Mouse (Mus musculus) lung, postnatal 25 days (tissue): Measurements from ENCODE around the gene Chil1.

ENCODE experiments used
- DNase-seq: peaks from one replicate; pipeline ENCODE4 v3.0.0; 2022; ENCODE audit warnings: low spot score

The Chil1 gene

DNA sequence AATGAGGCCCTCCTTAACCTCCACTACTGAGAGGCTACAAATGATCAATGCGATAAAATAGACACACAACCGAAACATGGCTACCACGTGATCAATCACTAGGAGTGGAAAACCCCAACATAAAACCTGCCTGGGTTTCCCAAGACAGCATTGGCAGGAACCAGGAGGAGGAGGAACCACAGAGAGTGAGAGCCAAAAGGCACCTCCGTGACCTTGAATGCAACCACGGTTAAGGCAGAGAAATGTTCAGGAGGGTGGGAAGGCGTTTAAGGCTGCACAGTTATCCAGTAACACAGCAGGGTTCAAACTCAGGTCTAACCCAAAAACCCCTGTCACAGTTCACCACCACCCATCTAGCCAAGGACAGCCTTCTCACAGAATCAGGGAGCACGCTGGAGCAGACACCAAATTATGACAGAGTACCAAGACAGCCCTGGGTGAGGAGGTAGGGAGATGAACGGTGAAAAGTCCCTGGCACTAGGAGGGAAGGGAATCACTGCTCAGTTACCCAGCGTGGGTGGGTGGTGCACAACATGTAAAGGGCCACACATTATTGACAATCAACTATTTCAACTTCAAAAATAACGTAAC is 48.8 kb downstream of the Chil1 start:
- DNase-seq, result no peak

DNA sequence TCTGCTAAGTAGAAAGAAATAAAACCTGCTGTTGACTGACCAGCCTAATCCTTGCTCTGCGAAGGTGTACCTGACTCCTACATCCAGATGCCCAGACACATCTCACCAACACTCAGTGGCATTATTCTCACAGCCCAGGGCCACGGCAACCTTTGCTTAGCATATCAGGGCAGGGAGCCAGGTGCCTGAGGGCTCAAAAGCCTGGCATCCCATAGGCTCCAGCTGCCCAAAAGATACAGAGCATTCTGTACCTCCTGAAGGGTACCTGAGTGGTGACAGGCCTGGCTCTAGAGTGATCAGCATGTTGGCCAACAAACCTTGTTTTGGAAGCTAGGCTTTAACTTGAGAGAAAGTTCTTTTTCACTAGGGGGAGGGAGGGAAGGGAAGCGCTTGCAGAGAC is 49.3 kb downstream of the Chil1 start:
- DNase-seq, result no peak

DNA sequence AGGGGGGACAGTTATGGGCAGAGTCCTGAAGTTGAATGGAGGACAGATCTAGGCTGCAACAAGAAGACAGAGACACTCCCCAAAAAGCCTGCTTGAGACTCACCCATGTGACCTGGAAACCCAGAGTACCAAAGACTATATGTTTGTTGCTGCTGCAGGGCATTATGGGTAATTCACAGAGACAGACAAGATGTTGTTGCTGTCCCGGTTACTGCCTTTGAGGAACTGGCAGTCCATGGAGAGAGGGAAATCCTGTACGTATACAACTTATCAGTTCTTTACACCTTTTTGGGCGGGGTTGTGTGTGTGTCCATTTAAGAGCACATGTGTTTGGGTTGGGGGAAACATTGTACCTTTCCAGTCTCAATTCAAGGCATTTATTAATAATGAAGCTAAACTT is 49.7 kb downstream of the Chil1 start:
- no peak for DNase-seq

GRCm38 (mm10) chr1:134232326-134232725 is 50.4 kb downstream of the Chil1 start:
- no peak for DNase-seq

DNA sequence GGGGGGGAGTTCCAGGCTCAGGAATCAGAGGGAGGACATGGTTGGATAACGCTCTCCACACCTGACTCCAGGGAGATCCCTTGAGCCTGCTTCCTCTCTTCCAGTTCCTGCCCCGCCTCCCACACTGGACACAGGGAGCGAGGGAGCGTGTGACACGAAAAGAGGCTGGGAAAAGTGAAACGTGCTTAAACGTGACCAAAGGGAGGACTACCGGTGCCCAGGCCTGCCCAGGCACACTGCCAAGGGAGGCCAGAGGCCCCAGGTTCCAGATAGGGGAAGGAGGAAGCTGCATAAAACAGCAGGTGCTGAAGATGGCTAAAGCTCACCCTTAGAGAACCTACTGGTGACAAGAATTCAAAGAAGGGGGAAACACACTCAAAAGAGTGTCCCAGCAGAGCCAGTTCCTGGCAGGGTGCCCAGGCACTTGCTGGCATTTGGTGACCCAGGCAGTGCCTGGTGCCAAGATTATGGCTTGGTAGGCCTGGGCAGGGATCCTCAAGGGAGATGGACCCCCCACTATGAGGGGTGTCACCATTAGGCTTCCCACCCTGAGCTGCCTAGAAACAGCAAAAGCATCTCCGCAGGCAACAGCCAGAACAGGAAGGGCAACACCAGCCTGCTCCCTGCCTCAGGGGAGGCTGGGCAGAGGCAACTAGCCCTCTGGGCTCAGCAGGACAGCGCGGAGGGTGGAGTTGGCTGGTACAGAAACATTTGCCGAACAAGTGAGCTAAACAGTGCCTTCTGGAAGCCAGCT is 51.0 kb downstream of the Chil1 start:
- peak; percentile 35 for DNase-seq

DNA sequence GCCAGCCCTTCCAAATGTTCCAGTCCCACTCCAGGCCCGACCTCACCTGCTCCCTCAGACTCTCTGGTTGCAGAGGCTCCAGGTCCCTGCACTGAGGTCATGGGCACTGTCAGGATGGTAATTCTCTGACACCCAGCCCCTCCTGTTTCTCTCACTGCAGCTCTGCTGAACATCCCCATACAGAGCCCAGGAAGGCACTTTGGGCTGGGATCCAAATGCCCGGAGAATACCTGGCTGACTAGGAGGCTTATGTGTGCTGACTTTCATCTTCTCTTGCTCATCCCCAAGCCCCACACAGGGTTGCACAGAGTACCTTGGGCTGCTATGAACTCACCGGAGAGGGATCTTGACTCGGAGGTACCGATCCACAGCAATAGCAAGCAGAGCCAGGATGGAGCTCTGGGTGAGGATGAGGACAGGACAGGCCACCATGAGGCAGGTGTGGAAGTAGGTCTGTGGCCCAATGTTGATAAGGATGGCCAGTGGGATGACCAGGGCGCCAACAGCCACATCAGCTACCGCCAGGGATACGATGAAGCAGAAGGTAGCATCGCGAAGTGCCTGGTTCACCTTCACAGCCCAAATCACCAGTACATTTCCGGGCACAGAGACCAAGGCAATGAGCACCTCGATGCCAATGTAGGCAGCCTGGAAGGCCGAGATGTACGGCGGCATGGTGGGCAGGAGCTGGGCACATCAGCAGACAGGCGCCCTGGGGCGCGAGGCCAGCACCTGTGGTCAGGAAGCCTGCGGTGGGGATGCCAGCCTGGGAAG is 51.9 kb downstream of the Chil1 start:
- no peak for DNase-seq

DNA sequence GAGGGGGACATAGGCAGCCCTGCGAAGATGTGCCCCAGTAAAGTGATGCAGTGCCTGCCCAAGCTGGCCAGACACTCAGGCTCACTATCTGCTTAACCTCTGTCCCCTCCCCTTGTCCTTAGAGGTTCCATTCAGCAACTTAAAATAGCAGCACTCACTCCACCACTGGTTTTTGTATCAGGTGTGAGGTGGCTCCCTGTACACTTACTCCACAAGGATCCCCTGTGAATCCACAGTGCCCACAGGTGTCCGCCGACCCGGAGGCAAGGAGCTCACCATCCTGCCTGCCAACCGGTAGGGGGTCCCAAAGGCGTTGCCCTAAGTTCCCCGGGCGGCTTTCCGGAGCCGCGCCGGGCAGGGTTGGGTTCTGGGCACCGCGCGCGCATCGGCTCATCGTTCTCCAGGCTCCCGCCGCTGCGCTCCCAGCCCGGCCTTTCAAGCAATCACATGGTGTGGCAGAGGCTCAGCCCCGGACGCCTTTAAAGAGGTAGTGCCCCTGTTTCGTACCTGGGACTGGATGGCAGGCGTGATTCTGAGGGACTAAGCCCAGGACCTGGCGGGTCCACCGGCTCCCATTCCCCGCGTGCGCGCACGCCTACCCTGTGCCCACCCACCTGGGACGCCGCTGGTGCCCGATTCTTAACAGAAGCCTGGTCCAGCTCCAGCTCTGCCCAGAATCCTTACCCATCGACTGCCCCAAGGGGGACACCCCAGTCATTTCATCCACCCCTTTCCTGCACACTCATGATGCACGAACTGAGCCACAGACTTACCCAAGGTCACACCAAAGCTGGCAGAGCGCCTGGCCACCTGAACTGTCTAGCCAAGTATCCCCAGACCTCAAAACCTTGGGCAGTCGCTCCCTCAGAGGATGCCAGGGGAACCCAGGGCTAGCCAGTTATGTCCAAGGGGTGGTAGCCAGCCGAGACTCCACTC is 52.7 kb downstream of the Chil1 start:
- no peak for DNase-seq

DNA sequence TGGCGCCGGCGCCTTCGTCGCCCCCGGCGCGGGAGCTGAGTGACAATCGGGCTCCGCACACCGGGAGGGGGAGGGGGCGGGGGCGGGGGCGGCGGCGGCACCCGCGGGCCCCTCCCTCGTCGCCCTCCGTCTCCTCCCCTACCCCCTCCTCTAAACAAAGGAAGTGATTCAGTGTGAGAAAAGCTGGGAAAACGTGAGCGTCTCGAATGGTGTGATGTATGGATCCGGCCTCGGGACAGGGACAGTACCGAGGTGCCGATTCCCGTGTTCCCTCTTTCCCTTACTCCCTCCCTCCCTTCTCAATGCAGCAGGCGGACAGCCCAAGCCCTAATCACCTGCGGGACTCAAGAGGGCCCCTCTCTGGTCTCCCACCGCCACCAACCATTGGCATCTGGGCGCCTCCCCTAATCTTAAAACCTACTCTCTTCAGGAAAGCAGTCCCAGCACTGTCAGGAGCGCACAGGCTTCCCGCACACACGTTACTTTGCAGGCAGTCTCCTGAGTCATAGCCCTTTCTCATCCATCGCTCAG is 53.5 kb downstream of the Chil1 start, which contains the start of gene Adora1:
Adora1 (minus strand) TSS at position 41 of the 531 bp plus-strand sequence.
- DNase-seq, result no peak

DNA sequence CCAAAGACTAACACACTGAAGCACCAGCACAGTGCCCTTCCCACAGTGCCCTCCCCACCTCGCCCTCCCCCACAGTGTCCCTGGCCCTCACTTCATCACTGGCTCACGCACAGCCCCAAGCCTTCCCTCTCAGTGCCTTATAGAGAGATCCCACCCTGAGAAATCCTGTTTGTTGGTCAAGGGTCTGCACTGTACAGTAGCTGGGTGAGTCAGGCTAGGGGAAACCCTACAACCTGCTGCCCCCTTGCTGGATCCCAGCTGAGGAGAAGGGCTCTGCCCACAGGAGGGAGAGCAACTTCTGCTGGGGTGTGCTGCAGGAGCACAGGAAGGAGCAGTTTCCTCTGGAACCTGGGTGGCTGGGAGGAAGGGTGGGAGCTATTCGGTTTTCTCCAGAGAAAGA is 54.2 kb downstream of the Chil1 start:
- no peak for DNase-seq

GRCm38 (mm10) chr1:134237438-134237837 is 55.5 kb downstream of the Chil1 start:
- no peak for DNase-seq
